Mouse (Mus musculus) kidney, postnatal 36 days (tissue): ENCODE measurements around the gene Ano6.

Source experiments
- DNase-seq, 2 experiments: peaks; one replicate each; pipeline ENCODE4 v3.0.0; 2021 to 2022; ENCODE audit warnings: mixed read lengths in 2 of 2

Gene Ano6

DNA sequence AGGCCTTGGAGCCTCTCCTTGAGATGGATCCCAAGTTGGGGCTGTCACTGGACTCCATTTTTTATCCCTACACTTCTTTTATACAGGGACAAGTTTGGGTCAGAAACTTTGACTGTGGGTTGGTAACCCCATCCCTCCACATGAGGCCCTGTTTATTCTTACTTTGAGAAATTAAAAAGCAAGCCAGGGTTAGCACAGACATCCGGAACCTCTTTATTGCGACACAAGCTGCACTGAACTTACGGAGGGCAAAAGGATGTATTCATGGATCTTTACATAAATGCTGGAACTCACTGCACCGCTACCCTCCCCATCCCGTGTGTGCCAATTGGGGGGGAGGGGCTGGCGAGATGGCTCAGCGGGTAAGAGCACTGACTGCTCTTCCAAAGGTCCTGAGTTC lies 105.1 kb downstream of the Ano6 start:
- DNase-seq, result no peak

DNA sequence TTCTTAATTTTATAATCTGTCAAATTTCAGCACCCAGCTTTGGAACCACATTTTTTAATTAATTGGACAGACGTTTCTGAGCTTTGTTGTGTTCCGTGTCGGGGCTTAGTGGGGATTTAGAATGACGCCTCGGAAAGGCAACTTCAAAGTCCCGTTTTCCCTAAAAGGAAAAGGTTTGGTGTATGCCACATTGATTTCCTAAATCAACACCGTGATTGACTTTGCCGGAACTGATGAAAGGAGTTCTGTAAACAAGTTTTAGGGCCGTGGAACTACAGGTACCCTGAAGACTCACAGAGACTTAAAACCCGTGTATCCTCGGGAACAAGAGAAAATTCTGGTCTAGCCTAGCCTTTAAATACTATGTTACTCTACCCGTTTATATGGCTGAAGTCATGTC lies 107.0 kb downstream of the Ano6 start:
- no peak for DNase-seq

DNA sequence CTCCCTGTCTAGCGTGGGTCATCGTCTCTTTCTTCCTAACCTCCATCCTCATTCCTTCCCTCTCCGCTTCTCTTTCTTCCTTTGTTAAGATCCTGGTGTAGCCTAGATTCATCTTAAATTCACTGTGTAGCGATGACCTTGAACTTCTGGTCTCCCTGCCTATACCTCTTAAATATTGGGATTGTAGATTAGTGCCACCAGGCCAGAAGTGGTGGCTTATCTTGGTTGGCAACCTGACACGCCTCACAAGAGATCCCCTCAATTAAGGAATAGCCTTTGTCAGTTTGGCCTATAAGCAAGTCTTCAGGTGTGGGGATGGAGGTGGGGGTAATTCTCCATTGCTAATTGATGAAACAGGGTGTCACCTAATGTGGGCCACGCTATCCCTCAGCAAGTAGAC lies 107.8 kb downstream of the Ano6 start:
- DNase-seq, result no peak

DNA sequence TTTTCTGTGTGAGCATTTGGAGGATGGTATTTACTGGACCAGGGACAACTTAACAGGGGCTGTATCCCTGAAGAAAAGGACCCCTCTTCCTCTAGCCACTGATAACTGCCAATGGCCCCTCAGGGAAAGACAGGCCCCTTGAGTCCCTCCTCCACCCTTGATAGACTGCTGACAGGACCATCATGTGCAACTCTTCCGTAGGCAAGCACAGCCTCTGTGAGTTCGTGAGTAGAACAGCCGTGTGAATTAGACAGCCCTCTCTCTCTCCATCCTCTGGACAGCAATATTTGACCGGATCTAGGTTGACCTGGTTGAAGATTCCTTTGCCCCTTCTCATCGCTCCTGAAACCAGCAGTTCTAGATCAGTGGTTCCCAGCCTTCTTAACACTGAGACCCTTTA lies 111.8 kb downstream of the Ano6 start:
- no peak for DNase-seq

DNA sequence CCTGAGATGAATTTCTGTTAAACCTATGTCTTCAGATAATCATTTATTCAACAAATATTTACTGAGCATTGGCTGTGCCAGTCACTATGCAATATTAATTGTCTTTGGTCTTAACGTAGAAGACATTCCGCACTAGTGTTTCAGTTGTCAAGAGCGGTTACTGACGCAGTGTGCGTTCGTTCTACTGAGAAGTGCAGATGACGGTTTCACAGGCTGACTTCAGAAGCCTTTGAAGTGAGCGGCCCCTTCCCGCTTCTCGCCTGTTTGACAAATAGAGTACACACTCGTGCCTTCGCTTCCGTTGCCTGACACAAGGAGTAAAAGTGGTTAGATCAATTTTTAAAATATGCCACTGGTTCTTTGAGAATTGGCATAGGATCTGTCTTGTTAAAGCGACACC lies 113.6 kb downstream of the Ano6 start:
- DNase-seq, result no peak

DNA sequence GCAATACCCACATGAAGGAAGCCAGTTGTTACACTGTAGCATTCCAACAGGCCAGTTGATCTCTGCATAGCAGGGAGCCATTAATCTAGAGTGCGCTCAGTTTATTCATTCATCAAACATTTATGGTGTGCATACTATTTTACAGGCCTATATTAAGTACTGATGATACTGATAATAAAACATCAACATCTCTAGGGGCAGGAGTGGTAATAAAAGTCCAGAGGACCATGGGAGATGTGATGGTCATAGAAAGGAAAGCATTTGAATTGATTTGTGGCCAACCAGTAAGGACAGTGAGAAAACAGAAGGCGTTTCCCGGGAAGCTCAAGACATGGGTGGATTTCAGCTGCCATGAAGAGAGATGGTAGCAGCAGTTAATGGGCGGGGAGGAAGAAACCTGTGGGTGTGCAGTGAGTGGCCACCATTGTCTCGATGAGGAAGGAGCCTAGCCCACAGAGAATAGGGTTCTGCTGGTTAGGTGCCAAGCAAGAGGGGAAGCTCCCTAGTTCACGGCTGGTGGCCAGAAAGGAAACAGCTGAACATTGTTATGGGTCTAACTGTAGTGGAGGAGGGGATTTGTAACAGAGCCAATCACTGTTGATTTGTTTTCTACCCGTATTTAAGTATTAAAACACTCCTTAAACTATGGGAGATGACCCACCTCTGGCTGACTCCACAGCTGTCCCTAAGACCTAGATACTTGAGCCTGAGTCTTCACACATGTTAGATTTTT lies 115.5 kb downstream of the Ano6 start:
- peak; percentile 74 to 84 for DNase-seq

DNA sequence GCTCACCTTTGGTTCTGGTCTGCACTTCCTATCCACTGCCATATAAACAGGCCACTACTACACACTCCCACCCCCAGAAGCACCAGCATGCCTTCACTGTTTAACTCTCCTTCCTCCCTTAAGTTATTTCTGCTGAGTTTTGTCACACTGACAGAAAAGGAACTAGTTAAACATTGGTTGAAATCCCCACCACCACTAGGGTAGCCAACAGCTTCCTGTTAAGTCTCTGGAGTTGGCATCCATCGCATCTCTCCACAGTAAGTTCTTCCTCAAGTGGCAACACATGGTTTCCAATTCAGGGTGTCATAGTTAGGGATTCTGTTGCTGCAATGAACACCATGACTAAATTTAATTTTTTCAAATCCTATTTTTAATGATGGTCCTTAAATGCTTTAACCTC lies 116.2 kb downstream of the Ano6 start:
- no peak for DNase-seq

DNA sequence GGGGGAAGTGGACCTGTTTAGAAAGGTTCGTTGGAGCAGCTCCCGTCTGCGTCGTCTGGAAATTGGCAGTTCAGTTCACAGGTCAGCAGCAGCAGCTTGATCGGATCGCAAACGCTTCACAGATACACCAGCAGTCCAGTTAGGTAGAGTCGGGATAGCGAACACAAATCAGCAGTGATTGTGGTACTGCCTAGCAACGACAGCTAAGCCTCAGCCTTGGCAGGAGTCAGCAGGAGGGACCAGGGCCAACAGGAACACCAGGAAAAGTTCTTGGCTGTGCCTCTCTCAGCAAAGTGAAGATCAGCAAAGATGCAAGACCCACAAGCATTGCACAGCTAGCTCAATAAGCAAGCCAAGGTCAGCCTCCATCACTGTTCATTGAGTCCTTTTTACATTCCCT lies 116.7 kb downstream of the Ano6 start:
- DNase-seq, result peak; percentile 60 to 64

DNA sequence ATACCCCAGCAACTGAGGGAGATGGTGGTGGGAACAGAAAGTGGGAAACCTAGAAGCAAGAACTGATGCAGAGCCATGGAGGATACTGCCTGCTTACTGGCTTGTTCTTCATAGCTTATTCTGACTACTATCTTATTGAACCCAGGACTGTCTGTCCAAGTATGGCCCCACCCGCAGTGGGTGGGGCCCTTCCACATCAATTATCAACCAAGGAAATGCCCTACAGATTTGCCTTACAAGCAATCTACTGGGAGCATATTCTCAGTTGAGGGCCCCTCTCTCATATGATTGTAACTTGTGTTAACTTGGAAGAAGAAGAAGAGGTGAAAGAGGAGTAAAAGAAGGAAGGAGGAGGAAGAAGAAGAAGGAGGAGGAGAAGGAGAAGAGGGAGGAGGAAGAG lies 117.3 kb downstream of the Ano6 start:
- no peak for DNase-seq

DNA sequence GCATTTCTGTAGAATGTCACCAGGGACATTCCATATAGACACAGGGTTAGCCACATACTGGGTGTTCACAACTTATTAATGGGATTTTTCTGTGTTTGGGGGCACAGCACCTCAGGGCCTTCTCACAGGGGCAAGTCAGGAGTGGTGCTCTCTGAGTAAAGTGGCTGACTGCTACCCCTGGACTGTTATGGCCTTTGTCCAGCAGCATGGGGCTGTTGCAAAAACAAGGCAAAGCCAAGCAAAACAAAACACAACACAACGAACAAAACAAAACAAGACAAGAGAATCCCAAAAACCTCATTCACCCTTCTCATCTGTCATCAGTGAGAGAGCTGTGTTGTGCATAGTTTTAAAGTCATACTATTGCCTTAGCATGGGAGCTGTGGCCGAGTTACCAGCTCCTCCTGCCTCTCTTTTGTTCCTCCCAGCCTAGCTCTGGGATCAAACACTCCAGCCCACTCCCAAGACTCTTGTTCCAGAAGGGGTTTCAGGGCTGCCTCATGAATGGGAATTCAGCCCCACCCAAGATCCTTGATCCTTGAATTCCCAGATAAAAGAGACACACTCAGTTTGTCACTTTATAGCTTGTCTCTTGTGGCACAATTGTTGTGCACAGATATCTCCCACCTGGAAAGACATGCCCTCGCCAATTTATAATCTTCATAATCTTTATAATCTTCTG lies 119.6 kb downstream of the Ano6 start:
- no peak for DNase-seq

DNA sequence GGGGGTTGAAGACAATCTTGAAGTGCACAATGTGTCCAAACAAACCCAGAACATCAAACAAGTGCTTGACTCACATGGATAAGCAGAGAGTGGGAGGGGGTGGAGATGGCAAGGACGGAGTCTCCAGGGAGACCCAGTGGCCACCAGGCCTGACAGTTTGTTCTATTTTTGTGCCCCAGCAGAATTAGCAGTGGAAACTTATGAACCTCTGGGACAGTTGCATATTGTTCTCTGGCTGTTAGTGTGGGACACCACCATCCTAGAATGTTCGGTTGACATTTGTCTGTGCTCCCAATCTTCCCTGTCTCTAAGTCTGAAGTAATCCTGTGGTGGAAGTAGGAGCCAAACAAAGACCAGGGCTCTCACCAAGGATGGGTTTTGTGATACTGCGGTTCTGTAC lies 124.3 kb downstream of the Ano6 start:
- DNase-seq, result no peak

DNA sequence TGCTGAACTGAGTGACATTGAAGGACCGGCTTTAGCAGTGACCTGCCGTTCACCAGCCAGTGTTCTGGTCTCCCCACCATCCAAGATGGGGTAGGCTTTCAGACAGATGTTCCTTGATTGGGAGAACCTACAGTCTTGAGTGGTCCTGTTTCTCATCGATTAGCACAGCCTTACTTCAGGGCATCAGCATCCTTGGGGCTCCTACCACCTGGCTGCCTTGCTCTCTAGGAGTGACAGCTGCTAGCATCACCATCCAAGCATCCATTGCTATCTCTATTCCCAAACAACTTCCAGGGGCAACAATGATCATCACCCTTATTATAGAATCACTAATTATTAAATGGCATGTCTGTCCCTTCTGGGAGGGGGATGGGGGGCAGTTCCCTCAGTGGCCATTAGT lies 124.8 kb downstream of the Ano6 start:
- no peak for DNase-seq

DNA sequence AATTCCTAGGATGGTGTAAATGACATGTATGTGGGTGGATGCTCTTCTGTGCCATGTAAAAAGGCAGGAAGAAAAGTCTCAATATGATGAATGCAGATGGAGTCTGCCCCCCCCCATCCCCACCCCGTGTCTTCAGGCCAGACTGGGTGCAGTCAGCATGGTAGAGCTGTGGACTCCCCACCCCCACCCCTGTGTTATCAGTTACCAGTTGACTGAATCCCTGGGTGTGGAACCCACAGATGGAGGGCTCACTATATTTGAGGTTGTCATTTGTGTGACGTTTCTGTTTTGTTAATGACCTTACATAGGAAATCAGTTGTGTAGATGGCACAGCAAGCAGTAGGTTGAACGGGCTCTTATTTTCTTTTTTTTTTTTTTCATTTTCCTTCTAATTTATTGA lies 126.7 kb downstream of the Ano6 start:
- DNase-seq, result no peak

DNA sequence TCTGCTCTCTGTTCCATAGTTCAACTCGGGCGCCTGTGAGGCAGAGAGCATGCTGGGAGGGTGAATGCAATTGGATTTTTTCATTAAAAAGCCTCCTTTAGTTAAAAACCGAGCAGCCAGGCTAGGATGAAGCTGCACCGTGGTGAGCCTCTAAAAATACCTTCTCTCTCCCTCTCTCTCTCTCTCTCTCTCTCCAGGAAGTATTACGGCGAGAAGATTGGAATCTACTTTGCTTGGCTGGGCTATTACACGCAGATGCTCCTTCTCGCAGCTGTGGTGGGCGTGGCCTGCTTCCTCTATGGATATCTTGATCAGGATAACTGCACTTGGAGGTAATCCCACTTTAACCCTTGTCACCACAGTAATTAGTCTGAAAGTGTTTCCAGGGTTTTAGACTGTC lies 129.4 kb downstream of the Ano6 start:
- no peak for DNase-seq

DNA sequence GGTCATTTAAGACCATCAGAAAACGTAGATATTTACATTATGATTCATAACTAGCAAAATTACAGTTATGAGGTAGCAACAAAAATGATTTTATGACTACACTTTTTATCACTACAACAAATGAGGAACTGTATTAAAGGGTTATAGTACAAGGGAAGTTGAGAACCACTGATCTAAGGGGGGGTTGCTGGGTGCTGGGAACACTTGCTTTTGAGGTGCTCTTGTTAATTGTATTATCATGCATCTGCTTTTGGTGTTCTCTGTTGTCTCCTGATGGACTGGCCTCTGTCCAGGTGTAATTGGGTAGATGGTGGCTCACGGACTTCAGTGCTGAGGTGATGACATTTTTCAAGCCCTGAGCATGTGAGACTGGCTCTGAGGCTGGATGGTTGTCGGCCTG lies 130.4 kb downstream of the Ano6 start:
- DNase-seq, result no peak

DNA sequence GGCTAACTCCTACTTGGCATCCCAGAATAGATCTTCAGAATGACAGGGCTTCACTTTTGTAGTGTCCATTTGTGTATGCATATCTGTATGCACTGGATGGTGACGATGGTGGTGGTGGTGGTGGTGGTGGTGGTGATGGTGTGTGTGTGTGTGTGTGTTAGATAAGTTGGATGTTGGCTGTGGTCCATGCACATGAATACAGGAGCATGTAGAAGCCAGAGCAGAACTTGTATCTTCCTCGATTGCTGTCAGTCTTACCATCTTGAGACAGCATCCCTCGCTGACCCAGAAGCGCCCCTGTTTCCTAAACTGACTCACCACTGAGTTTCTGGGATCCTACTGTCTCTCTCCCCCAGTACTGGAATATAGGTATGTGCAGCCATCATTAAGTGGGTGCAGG lies 131.0 kb downstream of the Ano6 start:
- DNase-seq, result no peak

DNA sequence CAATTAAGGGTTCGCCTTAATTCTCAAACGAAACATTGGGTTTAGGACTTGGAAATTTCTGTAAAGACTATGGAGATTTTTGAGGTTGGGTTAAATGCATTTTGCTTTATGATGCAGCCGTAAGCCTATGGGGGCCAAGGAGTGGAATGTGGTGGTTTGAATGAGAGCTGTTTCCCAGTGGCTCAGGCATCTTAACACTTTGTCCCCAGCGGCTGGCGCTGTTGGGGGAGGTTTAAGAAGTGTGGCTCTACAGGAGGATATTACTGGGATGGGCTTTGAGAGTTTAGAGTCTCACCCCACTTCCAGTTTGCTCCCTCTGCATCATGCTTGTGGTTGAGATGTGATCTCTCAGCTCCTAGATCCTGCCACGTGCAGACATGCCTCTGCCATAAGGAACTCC lies 131.9 kb downstream of the Ano6 start:
- no peak for DNase-seq

DNA sequence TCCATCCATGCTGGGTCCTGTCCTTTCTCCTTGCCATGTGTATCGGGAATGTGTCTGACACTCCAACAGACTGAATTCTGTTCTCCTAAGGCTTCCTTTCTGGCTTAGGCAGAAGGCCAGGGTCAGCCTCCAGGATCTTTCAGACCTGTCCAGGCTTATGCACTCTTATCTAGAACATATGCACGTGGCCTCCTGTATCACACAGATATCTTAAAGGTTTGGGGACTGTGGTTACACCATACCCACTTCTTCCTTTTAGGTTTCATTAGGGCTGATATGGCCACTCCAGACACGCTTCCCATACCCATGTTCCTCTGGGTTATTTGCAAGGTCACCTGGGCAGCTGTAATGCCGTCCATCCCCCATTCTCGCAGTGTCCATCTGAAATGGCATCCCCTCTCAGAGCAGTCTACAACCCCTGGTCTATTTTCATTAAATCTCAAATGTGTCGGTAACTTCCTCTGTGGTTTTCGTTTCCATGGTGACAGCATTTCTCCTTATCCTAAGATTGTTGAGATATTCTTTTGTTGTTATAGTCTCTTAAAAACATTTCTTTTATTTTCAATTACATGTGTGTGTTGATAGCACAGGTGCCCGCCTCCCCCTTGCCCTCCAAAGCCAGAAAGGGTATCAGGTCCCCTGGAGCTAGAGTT lies 134.8 kb downstream of the Ano6 start:
- DNase-seq, result no peak

DNA sequence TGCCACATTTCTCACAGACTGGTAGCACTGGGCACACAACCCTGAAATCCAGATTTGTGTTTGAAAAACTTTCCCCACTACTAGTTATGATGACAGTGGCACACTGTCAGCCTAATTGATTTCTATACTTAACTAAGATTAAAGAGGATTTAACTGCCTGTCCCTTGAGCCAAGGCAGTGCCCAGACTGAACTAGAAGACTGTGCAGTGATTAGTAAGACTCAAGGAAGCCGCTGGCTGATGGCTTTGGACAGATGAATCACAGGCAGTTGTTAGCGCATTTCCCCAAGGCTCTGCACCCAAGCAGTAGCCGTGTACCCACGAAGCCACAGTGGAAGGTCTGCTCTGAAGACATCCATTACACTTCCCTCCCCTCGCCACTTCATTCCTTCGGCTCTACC lies 138.4 kb downstream of the Ano6 start:
- no peak for DNase-seq

DNA sequence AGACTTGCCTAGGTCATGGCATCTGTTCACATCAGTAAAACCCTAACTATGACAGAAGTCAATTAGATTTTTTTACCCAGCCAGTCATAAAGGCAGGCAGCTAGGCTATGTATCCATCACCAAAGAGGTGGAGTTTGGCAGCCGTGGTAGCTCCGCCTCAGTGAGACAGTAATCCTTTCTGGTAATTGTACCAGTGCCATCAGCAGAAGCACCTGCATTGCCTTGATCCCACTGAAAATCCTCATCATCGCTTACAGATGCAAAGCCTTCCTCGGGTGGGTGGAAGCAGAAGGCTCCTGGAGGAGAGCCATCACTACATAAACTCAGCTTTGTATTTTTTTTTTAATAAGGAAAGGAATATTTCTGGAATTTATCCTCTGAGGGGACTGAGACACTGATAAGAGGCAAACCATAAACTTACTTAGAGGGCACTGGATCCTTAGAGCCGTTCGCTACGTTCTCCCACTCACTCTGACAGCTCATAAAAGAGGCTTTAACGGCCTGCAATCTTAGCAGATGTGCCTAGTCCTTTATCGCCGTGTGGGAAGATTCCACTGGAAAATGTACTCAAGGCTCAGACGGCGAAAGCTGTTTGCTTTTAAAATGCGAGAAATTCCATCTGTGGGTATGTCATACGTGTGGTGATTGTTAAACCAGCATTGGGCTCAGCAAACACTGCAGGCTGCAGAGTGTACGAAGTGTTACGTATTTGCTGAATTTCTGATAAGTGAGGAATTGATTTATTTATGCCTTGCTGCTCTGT lies 140.6 kb downstream of the Ano6 start:
- peak in 1 of 2 experiments; percentile 25 for DNase-seq

DNA sequence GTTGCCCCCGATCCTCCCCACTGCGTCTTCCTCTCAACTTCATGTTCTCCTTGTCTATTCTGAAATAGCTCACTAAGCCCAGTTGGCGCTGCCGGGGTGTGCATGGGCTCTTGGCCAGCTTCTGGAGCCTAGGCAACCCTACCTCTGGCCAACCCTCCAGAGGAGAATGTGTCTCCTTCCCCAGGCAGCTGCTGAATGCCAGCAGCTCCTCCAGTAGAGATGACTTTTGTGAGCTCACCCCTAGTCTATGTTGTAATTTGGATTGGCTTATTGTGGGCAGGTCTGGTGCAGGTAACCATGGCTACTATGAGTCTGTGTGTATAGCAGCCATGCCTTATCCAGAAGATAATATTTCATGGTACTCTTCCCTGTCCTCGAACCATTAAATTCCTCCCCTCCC lies 141.7 kb downstream of the Ano6 start:
- no peak for DNase-seq

DNA sequence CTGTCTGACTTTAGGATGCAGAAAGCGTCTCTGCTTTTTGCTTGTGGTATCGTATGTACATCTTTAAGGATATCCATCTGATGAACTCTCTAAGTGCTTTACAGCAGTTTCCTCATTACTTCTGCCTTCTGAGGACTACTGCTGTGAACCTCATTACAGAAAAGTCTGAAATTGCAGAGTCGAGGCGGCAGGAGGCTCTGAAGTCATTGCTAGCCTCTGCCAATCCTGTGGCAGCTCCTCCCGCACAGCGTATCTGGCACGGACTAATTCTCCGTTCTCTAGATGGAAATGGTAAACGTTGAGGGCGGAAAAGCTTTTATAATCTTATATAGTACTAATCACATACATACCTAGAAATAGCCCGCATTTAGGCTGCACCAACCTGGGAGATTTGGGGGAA lies 144.5 kb downstream of the Ano6 start:
- DNase-seq, result no peak

DNA sequence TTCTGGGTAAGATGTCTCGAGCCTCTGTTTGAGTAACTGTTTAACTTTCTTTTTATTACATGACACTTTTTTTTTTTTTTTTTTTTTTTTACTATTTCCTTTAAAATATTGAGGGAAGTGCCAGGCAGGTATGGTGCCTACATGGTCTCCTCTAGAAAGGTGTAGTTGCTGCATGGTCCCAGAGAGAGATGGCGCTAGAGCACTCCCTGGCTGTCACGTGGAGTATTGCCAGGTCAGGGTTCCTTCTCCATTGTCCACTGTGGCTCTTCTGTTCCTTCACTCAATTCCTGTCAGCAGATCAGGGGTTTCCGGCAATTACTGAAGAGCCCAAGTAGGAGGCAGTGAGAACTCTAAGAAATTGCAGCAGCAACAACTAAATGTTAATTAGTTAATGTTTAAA lies 152.8 kb downstream of the Ano6 start:
- peak; percentile 30 to 65 for DNase-seq

DNA sequence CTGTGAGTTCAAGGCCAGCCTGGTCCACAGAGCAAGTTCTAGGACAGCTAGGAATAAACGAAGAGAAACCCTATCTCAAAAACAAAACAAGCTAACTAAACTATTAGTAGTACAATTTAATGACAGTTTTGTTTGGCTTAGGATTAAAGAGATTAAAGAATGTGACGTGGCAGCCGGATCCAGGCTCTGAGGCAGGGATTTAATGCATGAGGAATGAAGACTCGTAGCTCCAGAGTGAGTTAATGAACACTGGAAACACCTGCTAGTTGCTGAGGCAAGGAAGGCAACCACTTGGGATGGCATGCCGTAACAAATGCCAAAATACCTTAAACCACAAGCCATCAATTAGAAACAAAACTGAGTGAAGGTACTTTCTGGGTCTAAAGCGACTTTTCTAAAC lies 153.7 kb downstream of the Ano6 start:
- DNase-seq, result no peak
